Mouse (Mus musculus): ENCODE results near the gene Brap. TPM values are rescaled to one million over a fixed set of nuclear protein-coding genes. Genes with fewer than 3 reads are reported as not detected.
"Not testable (repeated sequence)": the region's sequence is repeated elsewhere in the genome, so short reads cannot be mapped to it uniquely, and the experiment has no call there.

Brap gene
- polyA plus RNA-seq, 1 experiment: 38.7 TPM

DNA sequence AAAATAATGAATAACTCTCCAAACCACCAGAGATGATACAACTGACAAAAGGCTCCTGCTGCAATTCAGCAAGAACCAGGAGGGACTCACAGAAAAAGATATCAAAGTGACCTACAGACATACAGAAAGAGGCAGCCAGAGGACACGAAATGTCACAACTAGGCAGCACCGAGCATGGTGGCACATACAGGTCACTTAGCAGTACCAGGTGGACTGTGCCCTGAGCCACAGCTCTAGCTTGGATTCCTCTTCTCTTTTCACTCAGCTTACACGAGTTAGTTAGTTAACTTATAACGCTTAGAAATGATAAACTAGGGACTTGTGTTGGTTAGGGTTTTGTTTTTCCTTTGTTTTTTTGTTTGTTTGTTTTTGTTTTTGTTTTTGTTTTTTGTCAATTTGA lies 5.8 kb upstream of the Brap start:
- Histone ChIP-seq H3K4me3 (ENCODE audit: control insufficient read depth, insufficient read depth, low read length) (no peak overlapping the region), H3K27me3 (ENCODE audit: control insufficient read depth, insufficient read depth, low read length) (no peaks in the 10 kb centered on the region), H3K36me3 (ENCODE audit: control insufficient read depth, insufficient read depth, low read length) (no peaks in the 10 kb centered on the region), H3K27ac (ENCODE audit: control insufficient read depth, insufficient read depth, low read length) (no peak overlapping the region), H3K4me1 (replicated peaks; ENCODE audit: control insufficient read depth, insufficient read depth, low read length) (peaks cover under 1% of the 10 kb centered on the region; the same call in 1 of the 2 replicates)
- TF ChIP-seq CTCF (IDR thresholded peaks at IDR 0.05; ENCODE audit: borderline replicate concordance, control insufficient read depth, extremely low read depth, insufficient read depth, low read length, poor library complexity): no peak
- no peak for TF ChIP-seq POLR2A (IDR thresholded peaks at IDR 0.05; ENCODE audit: control insufficient read depth, extremely low read depth, insufficient read depth, low read length, poor library complexity)
- 98% methylated on average over 4 of the region's 4 CpGs for WGBS
- no peak for DNase-seq

DNA sequence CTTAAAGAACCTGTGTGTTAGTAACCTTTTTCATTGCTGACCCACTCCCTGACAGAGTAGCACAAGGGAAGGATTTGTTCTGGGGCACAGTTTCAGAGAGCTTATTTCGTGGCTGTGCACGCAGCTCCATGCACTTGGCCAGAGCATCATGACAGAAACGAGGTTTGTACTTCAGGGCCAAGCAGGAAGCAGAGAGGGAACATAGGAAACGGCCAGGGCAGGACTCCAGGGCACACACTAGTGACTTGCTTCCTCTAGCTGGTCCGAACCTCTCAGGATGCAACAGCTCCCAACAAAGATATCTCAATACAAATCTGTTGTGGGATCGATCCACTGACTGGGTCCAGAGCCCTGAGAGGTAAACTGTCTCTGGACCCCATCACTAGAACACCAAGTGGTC lies 3.5 kb upstream of the Brap start:
- H3K36me3 ChIP-seq (ENCODE audit: control insufficient read depth, insufficient read depth, low read length); DNase-seq; H3K27me3 ChIP-seq (ENCODE audit: control insufficient read depth, insufficient read depth, low read length); H3K27ac ChIP-seq (ENCODE audit: control insufficient read depth, insufficient read depth, low read length); H3K4me3 ChIP-seq (ENCODE audit: control insufficient read depth, insufficient read depth, low read length): not testable (repeated sequence)
- 64% methylated on average over 6 of the region's 6 CpGs for WGBS
- peaks cover 11% of the 10 kb centered on the region for H3K4me1 ChIP-seq (replicated peaks; ENCODE audit: control insufficient read depth, insufficient read depth, low read length)

DNA sequence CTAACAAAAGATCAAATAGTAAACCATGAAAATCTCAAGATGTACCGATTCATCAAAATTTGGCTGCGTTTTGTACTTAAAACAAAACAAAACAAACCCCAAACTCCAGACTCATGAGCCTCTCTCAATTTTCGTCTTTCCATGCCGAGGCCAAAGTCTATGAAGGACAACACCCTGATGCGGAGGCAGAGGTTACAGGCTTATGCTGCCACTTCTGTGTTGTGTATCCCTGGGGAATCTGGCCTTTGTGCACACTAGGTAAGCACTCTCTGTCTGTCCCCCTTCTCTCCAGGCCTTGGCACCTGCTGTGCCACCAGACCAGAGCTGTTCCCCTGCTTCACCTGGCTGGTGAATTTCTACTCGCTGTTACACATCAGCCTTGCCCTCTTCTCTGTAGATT lies 2.7 kb upstream of the Brap start:
- H3K4me1 ChIP-seq (replicated peaks; ENCODE audit: control insufficient read depth, insufficient read depth, low read length): peaks cover 15% of the 10 kb centered on the region
- H3K27ac ChIP-seq (ENCODE audit: control insufficient read depth, insufficient read depth, low read length); H3K4me3 ChIP-seq (ENCODE audit: control insufficient read depth, insufficient read depth, low read length); DNase-seq; H3K36me3 ChIP-seq (ENCODE audit: control insufficient read depth, insufficient read depth, low read length); H3K27me3 ChIP-seq (ENCODE audit: control insufficient read depth, insufficient read depth, low read length): not testable (repeated sequence)
- WGBS: 94% methylated on average over 6 of the region's 6 CpGs

DNA sequence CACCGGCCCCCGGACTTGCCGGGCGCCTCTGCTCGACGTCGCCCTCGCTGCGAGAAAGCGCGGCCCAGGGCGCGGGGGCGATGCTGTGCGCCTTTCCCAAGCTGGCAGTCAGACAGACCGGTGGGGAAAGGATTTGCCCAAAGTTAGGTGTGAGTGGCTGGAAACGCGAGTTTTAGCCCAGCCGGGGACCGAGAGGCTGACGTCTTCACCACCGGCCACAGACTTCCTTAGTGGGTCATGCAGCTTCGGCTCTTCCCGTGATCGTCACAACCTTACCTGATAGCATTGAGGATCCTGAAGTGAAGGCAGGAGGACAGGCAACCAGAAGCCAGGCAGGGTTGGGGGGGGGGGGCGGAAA lies 513 bp downstream of the Brap start:
- H3K36me3 ChIP-seq (ENCODE audit: control insufficient read depth, insufficient read depth, low read length): peaks cover 21% of the 10 kb centered on the region
- no peak for TF ChIP-seq CTCF (IDR thresholded peaks at IDR 0.05; ENCODE audit: borderline replicate concordance, control insufficient read depth, extremely low read depth, insufficient read depth, low read length, poor library complexity)
- TF ChIP-seq POLR2A (IDR thresholded peaks at IDR 0.05; ENCODE audit: control insufficient read depth, extremely low read depth, insufficient read depth, low read length, poor library complexity): no peak
- DNase-seq: peak; percentile 31
- 0% methylated on average over 25 of the region's 26 CpGs for WGBS
- H3K27me3 ChIP-seq (ENCODE audit: control insufficient read depth, insufficient read depth, low read length): no peaks in the 10 kb centered on the region
- peaks cover 15% of the 10 kb centered on the region for H3K4me1 ChIP-seq (replicated peaks; ENCODE audit: control insufficient read depth, insufficient read depth, low read length)
- peak overlapping the region; percentile 95 for H3K4me3 ChIP-seq (ENCODE audit: control insufficient read depth, insufficient read depth, low read length)
- no peak overlapping the region for H3K27ac ChIP-seq (ENCODE audit: control insufficient read depth, insufficient read depth, low read length)

DNA sequence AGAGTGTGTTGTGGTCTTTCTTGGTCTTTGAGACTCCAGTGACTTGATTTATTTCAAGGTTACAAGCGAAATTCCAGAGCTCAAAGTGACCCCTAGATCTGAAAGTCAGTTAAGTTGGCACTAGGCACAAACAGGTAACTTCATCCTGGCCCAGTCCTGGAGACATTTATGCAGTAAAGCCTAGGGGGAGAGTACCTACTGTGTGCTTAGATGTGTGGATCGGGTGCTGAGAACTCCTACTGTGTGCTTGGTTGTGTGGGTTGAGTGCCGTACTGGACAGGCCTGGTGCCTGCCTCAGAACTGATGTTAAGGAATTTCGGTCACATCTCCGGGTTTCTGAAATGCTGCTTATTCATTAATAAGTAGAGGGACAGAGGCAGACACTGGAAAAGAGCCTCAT lies 1.1 kb downstream of the Brap start:
- Histone ChIP-seq H3K36me3 (ENCODE audit: control insufficient read depth, insufficient read depth, low read length) (peaks cover 21% of the 10 kb centered on the region), H3K4me1 (replicated peaks; ENCODE audit: control insufficient read depth, insufficient read depth, low read length) (peaks cover 15% of the 10 kb centered on the region), H3K4me3 (ENCODE audit: control insufficient read depth, insufficient read depth, low read length) (peak overlapping the region; percentile 95), H3K27ac (ENCODE audit: control insufficient read depth, insufficient read depth, low read length) (no peak overlapping the region), H3K27me3 (ENCODE audit: control insufficient read depth, insufficient read depth, low read length) (no peaks in the 10 kb centered on the region)
- 95% methylated on average over 5 of the region's 5 CpGs for WGBS
- TF ChIP-seq POLR2A (IDR thresholded peaks at IDR 0.05; ENCODE audit: control insufficient read depth, extremely low read depth, insufficient read depth, low read length, poor library complexity): no peak
- no peak for TF ChIP-seq CTCF (IDR thresholded peaks at IDR 0.05; ENCODE audit: borderline replicate concordance, control insufficient read depth, extremely low read depth, insufficient read depth, low read length, poor library complexity)
- DNase-seq: no peak

DNA sequence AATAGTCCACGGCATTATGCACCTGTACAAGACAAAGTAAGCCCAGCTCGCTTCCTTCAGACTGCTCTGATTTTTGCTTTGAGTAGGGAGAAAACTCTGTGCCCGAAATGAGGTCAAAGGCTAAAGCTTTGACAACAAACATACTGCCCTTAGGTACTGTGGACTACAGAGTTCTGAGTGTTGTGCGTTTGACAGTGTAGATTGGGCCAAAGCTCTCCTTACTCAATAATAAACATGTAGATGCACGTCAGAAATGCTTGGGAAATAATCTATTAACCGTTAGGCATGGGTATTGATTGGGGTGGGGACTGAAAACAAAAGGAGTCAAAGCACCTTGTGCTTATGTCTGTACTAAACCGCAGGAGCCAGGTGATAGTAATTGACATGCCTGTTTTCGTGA lies 3.1 kb downstream of the Brap start:
- H3K36me3 ChIP-seq (ENCODE audit: control insufficient read depth, insufficient read depth, low read length): peaks cover 31% of the 10 kb centered on the region
- H3K4me3 ChIP-seq (ENCODE audit: control insufficient read depth, insufficient read depth, low read length): no peak overlapping the region
- H3K27ac ChIP-seq (ENCODE audit: control insufficient read depth, insufficient read depth, low read length): no peak overlapping the region
- TF ChIP-seq CTCF (IDR thresholded peaks at IDR 0.05; ENCODE audit: borderline replicate concordance, control insufficient read depth, extremely low read depth, insufficient read depth, low read length, poor library complexity) (no peak), POLR2A (IDR thresholded peaks at IDR 0.05; ENCODE audit: control insufficient read depth, extremely low read depth, insufficient read depth, low read length, poor library complexity) (no peak)
- DNase-seq: no peak
- H3K4me1 ChIP-seq (replicated peaks; ENCODE audit: control insufficient read depth, insufficient read depth, low read length): peaks cover 15% of the 10 kb centered on the region
- H3K27me3 ChIP-seq (ENCODE audit: control insufficient read depth, insufficient read depth, low read length): no peaks in the 10 kb centered on the region
- WGBS: 95% methylated on average over 8 of the region's 8 CpGs

DNA sequence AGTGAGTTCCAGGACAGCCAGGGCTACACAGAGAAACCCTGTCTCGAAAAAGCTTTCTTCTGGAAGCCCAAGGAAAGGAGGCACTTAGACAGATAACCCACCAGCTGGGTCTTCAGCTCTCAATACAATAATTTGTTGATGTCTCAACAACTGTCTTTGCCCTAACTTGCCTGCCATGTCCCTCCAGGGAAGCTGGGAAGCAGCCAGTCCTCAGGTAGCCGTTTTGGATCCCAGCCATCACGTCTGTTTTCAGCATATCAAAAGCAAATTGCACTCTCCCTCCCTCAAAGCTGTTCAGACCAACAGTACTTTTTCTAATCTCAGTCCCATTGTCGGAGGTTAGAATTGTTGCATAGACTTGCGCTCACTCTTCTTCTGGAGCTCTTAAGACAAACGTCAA lies 3.7 kb downstream of the Brap start:
- H3K4me1 ChIP-seq (replicated peaks; ENCODE audit: control insufficient read depth, insufficient read depth, low read length): peaks cover 15% of the 10 kb centered on the region
- peaks cover 31% of the 10 kb centered on the region for H3K36me3 ChIP-seq (ENCODE audit: control insufficient read depth, insufficient read depth, low read length)
- 94% methylated on average over 6 of the region's 6 CpGs for WGBS
- no peak for DNase-seq
- H3K27me3 ChIP-seq (ENCODE audit: control insufficient read depth, insufficient read depth, low read length): no peaks in the 10 kb centered on the region
- TF ChIP-seq CTCF (IDR thresholded peaks at IDR 0.05; ENCODE audit: borderline replicate concordance, control insufficient read depth, extremely low read depth, insufficient read depth, low read length, poor library complexity) (no peak), POLR2A (IDR thresholded peaks at IDR 0.05; ENCODE audit: control insufficient read depth, extremely low read depth, insufficient read depth, low read length, poor library complexity) (no peak)
- H3K27ac ChIP-seq (ENCODE audit: control insufficient read depth, insufficient read depth, low read length): no peak overlapping the region
- H3K4me3 ChIP-seq (ENCODE audit: control insufficient read depth, insufficient read depth, low read length): no peak overlapping the region
